Mouse (Mus musculus) heart, adult 18-20 months (tissue): Measurements from ENCODE around the gene Pla1a. TPM values are rescaled to one million over a fixed set of nuclear protein-coding genes. Genes with fewer than 3 reads are reported as not detected.
"Not testable (repeated sequence)": the region's sequence is repeated elsewhere in the genome, so short reads cannot be mapped to it uniquely, and the experiment has no call there.

Experiments used
- DNase-seq, 2 experiments: peaks; one replicate each; pipeline ENCODE4 v3.0.0; 2021 to 2022; ENCODE audit warnings: mixed read lengths in 1 of 2
- long read RNA-seq, 2 experiments: library from polyadenylated mRNA; stranded (forward); transcript quantifications; one replicate each; pipeline ENCODE4 v2.0.0; 2021
- total RNA-seq, 2 experiments: library from RNA; stranded (reverse); gene quantifications; 2 replicates each; pipeline ENCODE4 v1.2.3; 2021

Gene Pla1a
- total RNA-seq = 1 to 10 TPM; 6.2 to 8.7 TPM
- long read RNA-seq, experiment 1, transcript Pla1a-201 (11 exons, 1,974 nt) = major isoform, 5 of 7 reads
- long read RNA-seq, experiment 1, partial matches to known transcripts = 2 of 7 reads
- long read RNA-seq, experiment 1, other reads (novel, unspliced or antisense) = 0 of 7 reads
- long read RNA-seq, experiment 2, partial matches to known transcripts = 2 of 4 reads
- long read RNA-seq, experiment 2, other reads (novel, unspliced or antisense) = 1 of 4 reads

- DNase-seq = peak; percentile 53 to 54
Measured at GRCm38 (mm10) chr16:38432498-38433425, at the start of gene Pla1a. TSS of gene Pla1a (minus strand) at chr16:38433145.

DNA sequence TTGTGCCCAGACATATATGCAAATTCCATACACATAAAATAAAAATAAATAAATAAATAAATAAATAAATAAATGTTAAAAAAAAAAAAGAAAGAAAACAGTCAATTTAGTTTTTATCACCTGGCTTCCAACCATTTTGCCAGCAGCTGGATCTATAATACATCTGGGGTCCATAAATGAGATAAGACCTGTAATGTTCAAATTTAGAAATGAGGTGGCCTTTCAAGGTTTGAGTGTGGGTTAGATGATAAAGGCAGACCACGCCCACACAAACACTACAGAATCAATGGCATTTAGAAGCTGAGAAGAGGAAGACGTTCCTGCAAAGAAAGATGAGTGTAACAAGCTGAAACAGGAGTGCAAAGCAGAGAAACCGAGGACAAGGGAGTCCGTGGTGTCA is 48.4 kb upstream of the Pla1a start:
- no peak for DNase-seq

- DNase-seq = no peak
Measured at GRCm38 (mm10) chr16:38478296-38478695, 45.4 kb upstream of the Pla1a start.

DNA sequence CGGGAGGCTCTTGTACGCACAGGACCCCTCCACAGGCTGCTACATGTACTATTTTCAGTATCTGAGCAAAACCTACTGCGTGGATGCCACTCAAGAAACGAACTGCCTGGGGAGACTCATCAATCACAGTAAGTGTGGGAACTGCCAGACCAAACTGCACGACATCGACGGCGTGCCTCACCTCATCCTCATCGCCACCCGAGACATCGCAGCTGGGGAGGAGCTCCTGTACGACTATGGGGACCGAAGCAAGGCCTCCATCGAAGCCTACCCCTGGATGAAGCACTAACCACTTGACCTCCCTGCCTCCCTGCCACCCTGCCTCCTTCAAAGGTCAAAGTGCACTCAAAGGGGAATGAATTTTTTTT is 44.3 kb upstream of the Pla1a start:
- DNase-seq = not testable (repeated sequence)

- peak; percentile 50 to 73 for DNase-seq
Measured at GRCm38 (mm10) chr16:38476312-38477240, 43.6 kb upstream of the Pla1a start.

DNA sequence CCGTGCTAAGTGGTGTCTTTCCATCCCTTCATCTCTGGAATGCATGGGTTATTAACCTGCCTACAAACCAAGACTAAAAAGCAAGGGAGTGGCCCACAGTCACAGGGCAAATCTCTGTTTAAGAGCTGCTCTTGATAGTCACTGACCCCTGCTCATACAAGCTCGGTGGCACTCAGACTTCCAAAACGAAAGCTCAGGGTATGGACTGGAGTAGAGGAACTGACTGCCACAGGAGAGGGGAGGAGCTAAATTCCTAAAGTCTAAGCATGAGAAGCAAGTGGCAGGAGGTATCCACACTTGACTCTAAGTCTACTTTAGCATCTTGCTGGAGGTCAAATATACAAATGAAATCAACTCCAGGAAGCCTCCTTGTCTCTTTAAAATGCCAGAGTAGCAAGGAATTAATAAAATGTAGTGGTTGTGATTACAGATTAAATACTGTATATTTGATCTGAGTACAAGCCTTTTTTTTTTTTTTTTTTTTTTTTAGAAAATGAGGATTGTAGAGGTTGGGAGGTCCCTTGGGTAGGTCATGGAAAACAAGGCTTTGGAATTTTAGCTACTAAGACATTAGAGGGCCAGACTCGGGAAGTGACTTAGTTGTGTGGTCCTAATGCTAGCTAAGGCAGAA is 42.9 kb upstream of the Pla1a start:
- DNase-seq = no peak

GRCm38 (mm10) chr16:38474677-38475286 is 41.8 kb upstream of the Pla1a start:
- no peak for DNase-seq

- DNase-seq = no peak
Measured at GRCm38 (mm10) chr16:38473661-38474060, 40.7 kb upstream of the Pla1a start.

DNA sequence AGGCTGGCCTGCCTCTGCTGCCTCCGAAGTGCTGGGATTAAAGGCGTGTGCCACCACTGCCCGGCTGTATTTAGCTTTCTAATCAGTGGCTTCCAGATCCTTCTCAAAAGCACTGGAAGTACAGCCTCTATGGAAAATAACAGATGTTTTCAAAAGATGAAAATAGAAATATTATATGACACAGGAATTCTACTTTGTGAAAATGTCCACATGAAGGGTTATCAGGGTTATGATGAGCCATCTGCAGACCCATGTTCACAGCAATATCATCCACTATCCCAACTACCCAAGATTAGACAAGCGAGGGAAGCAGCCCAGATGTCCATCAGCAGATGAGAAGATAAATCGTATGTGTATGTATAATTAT is 39.5 kb upstream of the Pla1a start:
- no peak for DNase-seq

DNA sequence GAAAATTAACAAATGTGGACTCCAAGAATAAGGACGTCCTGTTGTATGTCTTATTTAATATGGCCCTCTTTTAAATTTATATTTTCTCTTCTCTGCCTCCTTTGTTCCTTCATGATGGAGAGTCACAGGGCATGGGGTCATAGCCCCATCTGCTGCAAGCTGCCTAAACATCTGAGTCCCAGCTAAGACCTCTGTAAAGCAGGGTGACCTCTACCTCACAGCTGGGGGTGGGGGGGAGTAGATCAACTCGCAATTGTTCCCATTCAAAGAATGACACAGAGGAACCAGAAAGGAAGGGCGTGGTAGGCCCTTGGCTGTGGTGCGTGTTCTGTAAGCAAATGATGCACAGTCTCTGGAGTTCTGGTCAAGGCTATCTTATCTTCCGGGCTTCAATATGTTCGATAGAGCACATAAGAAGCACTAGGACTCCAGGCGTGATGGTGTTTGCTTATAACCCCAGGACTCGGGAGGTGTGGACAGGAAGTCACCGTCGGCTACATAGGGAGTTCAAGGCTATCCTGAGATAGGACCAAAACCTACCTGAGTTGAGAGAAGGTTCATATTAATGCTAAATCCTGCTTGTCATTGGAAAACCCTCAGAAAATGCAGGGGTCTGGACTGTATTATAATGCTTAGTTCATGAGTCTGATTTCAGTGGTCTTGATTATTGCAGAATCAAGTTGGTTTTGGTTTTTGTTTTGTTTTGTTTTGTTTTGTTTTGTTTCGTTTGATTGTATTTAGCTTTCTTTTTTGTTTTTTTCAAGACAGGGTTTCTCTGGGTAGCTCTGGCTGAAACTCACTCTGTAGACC is 39.0 kb upstream of the Pla1a start:
- no peak for DNase-seq

DNA sequence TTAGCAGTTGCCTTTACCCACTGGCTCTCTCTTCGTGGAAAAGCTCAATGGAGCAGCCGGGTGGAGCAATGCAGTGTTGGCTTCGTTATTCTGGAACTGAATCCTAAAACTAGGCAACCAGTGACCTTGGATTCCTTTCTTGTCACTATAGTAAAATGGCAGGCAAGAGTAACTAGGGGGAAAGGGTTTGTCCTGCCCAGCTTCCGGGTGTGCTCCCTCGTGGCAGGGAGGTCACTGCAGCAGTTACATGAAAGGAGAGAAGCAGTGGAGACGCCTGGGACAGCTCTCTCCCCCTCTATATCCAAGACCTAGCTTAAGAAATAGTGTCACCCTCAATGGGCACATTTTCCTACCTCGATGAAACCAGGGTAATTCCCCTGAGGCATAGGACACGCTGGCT is 36.5 kb upstream of the Pla1a start:
- DNase-seq = no peak

GRCm38 (mm10) chr16:38468706-38469018 is 35.7 kb upstream of the Pla1a start:
- DNase-seq = no peak

DNA sequence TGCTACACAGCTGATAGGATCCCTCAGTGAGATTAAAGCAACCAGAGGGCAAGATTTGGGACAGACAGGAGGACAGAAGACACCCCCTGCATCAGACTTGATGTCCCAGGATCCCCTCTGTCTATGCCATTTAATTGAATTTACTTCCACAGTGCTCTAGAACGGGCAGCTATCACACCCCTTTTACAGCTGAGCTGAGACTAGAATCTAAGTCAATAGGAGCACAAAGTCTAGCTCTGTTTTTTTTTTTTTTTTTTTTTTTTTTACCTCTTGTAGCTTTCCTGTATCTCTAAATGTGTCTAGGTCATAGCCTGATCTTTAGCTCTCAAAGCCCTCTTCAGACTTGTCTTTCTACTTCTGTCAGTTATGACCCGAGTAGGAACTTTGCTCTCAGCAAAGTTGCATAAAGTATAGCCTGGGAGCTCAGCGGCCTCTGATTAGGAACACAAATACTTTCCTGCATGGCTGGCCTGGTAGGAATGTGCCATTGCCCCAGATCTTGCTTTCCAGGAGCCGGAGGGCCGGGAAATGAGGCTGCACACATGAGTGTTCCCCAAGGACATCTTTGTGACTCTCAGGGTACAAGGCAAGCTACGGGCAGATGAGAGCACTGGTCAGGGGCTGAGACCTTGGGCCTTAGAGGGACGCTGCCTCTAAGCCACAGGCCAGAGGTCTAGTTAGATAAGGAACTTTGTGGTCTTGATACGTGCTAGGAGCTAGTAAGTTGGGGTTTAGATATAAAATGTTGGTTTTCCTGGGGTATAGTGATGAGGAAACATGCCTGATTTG is 35.2 kb upstream of the Pla1a start:
- DNase-seq = no peak

DNA sequence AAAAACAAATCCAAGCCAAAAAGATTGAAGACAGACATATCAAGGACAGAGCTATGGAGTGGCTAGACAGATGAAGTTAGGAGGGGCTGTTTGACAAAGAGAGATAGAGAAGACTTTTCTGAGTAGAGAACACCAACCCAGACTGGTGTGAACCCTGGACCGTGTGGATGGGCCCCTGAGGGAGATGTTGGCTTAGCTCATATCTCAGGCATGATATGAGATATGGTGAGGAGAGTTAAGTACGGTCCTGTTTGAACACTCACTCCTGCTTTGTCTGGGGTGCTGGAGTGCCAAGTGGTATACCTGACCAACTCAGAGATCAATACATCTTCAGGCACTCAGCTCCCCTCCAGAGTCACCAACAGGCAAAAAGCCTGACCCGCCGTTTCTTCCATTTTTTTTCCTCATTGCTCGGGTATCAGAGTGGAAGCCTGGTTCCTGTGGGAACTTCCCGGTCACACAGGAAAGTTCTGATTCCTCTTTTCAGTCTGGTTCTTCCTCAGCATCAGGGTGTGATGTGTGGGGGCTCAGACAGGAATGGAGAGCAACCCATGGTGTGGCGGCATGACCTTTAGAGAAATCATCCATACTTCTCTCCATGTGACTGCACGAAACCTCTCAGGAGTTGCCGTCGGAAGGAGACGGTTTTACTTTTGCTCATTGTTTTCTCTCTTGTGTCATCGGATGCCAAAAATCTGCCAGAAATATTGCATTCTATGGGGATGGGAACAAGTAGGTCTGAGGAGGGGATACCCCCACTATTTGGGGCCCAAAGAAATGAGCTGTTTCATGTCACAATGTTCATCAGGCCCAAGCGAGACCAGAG is 34.4 kb upstream of the Pla1a start:
- no peak for DNase-seq

DNA sequence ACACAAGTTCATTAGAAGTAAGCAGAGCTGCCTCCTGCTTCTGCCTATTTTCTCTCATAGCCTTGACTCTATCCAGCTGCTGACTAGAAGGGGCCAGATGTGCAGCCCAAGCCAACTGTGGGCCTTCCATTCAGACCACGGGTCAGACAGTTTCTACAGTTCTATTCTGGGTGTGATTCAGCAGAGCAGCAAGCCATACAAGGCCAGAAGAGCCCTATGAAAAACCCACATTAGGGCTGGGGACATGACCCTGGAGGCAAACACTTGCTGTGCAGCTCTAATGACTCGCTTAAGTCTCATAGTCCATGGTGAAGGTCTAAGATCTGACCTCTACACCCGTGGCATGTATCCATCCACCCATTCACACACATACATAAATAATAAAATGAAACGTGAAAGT is 33.1 kb upstream of the Pla1a start:
- no peak for DNase-seq

DNA sequence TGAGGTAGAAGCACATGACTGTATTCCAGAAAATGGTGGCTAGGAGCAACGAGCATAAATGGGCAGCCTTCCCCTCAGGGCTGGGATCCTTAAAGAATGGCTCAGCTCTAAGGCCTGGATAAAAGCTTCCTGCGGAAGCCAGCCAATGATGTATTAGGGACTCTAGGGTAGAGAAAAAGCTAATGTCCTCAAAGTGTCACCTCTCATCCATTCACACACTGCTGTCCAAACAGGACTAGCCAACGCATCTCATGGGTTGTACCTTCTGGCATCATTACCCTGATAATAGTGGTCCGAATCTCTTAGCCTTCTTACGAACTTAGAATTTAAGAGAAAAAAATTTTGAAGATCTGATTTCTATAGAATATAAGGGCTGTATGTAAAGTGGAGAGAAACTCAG is 30.4 kb upstream of the Pla1a start:
- DNase-seq = no peak

DNA sequence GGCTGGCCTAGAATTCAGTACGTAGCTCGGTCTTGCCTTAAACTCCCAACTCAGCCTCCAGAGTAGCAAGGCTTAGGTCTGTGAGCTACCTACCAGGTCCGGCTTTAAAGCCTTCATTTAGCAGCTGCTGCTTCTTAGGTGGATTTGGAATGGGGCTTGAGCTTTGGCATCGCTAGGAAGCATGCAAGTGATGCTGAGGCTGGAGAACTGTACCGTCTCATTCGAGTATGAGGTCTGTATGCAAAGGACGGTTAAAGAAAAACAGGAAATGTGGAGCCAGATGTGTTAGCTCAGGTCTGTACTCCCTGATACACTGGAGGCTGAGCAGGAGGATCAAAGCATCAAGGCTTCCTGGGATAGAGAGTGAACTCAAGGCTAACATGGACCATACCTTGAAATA is 29.2 kb upstream of the Pla1a start:
- DNase-seq = no peak

DNA sequence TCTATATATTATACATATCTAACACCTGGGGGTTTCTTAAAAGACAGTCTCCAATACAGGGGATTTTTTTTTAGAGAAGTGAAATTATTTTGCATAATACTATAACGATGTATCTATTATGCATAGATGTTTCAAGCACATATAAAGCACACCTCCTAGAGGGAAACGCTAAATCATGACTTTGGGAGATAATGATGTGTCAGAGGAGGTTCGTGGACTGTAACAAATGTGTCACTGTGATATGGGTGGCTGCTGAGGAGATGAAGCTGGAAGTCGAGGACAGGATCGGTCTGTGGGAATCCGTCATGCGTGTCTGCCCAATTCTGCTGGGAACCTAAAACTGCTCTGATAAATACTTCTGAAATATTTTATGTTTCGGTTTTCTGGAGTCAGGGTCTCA is 28.8 kb upstream of the Pla1a start:
- no peak for DNase-seq

- no peak for DNase-seq
Measured at GRCm38 (mm10) chr16:38459990-38460389, 27.0 kb upstream of the Pla1a start.
